Mouse (Mus musculus) mouse trophoblast stem cell (cell line): ENCODE results near the gene Cd93.

Source experiments
- in situ Hi-C, 2 experiments: fragments of 300-500 bp; cut with MseI, MboI; formaldehyde crosslinking; loops; 2 replicates in 1 of 2; 3 replicates in 1 of 2; pipeline ENCODE4 v1.15.1; 2025

Cd93 gene

GRCm38 (mm10) chr2:148404906-148405305 lies 38.5 kb downstream of the Cd93 start:
- in situ Hi-C loops, result loop anchor here (5.0 to 10.0 kb wide), 3 partner anchors 167 to 250 kb away; no protein-coding TSS in a partner anchor

GRCm38 (mm10) chr2:148402227-148402626 lies 41.1 kb downstream of the Cd93 start:
- in situ Hi-C loops, result loop anchor here (10.0 kb wide), 2 partner anchors 173 to 253 kb away; no protein-coding TSS in a partner anchor

GRCm38 (mm10) chr2:148398901-148399685 lies 44.3 kb downstream of the Cd93 start:
- in situ Hi-C loops, result no loop called here

- in situ Hi-C loops, result no loop called here
Measured at GRCm38 (mm10) chr2:148397784-148398100, 45.6 kb downstream of the Cd93 start.

- in situ Hi-C loops, result no loop called here
Measured at GRCm38 (mm10) chr2:148397015-148397783, 46.2 kb downstream of the Cd93 start.

- in situ Hi-C loops, result no loop called here
Measured at GRCm38 (mm10) chr2:148396209-148396608, 47.2 kb downstream of the Cd93 start.

- in situ Hi-C loops, result no loop called here
Measured at GRCm38 (mm10) chr2:148395131-148396051, 48.0 kb downstream of the Cd93 start, which contains the start of gene Sstr4. Gene Sstr4 (plus strand): TSS chr2:148395344.

GRCm38 (mm10) chr2:148393846-148394245 lies 49.5 kb downstream of the Cd93 start:
- in situ Hi-C loops, result no loop called here

- in situ Hi-C loops, result no loop called here
Measured at GRCm38 (mm10) chr2:148393149-148393548, 50.2 kb downstream of the Cd93 start.

- in situ Hi-C loops, result no loop called here
Measured at GRCm38 (mm10) chr2:148387652-148388581, 55.4 kb downstream of the Cd93 start.

GRCm38 (mm10) chr2:148386927-148387326 lies 56.4 kb downstream of the Cd93 start:
- in situ Hi-C loops, result no loop called here
